Mouse (Mus musculus): ENCODE data around the gene Fam126b.
"Not testable (repeated sequence)": the region's sequence is repeated elsewhere in the genome, so short reads cannot be mapped to it uniquely, and the experiment has no call there.

Gene Fam126b

DNA sequence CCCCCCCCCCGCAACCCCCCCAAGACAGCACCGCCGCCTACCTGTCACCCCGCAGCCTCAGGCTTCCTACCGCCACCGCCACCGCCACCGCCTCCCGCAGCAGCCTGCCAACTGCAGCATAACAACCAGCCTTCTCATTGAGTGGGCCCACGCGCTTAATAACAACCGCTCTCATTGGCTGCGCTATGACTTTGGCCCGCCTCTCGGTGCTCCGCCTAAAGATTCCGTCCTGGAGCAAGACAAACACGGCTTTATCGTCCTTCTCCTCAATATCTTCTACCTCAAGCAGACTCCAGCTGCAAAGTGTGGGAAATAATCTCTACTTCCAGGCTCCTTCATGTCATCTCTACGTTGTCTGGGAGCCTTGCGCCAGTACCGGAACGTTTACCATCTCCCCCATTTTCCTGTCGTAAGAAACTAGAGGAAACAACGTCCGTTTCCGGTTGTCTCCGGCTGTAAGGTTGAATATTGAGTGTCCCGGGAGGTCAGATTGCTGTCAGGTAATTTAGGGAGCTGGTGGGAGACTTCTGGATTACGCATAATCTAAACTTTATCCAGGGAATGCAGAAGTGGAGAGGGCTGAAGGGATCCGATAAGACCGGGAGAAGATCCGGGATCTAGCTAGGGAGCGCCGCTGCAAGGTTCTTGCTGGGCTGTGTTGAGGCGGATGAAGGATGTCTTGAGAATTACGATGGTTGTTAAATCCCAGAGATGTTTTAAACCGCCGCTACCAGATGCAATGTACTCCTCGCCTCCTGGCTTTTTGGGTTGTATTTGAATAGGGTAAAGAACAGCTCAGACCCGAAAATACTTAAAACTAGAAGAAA, at the start of gene Fam126b, which contains the start of gene Ndufb3:
Gene Fam126b, minus strand, starts transcription at position 153 of the 827 bp plus-strand sequence.
Gene Ndufb3, plus strand, starts transcription at position 214 of the 827 bp plus-strand sequence.
- DNase-seq (ENCODE audit: low read depth, low spot score), result peak; percentile 92

- DNase-seq (ENCODE audit: low read depth, low spot score), result not testable (repeated sequence)
Measured at GRCm38 (mm10) chr1:58628847-58629246, 42.7 kb upstream of the Fam126b start.

GRCm38 (mm10) chr1:58621996-58622748, 36.0 kb upstream of the Fam126b start:
- DNase-seq (ENCODE audit: low read depth, low spot score), result no peak

- DNase-seq (ENCODE audit: low read depth, low spot score), result no peak
Measured at GRCm38 (mm10) chr1:58621251-58621650, 35.1 kb upstream of the Fam126b start.

DNA sequence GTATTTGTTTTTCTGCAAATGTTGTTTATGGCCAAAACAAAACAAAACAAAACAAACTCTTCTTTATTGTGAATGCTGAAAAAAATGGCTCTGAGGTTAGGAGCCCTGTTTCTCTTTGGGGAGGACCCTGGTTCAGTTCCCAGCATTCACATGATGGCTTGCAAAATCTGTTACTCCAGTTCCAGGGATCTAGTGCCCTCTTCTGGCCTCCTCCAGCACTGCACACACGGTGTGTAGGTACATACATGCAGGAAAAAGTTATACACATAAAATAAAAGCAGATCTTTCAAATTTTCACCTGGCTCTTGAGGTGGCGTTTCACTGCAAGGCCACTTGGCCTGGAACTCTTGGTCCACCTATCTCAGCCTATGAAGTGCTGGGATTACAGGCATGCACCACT, 32.6 kb upstream of the Fam126b start:
- DNase-seq (ENCODE audit: low read depth, low spot score), result no peak

GRCm38 (mm10) chr1:58617978-58618668, 32.0 kb upstream of the Fam126b start:
- DNase-seq (ENCODE audit: low read depth, low spot score), result no peak

GRCm38 (mm10) chr1:58617076-58617475, 31.0 kb upstream of the Fam126b start:
- DNase-seq (ENCODE audit: low read depth, low spot score), result no peak

DNA sequence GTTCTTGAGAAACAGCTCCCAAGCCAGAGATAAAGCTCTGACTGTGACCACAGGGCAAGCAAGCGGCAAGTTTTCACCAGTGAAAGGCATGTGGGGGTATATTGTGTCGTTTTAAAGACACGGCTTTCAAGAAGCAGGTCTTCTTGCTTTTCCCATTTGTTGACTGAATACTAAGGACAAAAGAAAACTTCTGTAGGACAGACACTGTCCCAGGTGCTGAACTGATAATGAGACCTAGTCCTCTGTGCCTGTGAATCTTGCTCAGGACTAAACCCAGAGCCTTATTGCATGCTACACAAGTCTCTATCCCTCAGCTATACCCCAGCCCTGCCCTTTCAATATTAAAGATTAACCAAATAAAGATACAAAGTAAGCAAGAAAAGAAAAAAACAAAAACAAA, 30.1 kb upstream of the Fam126b start:
- DNase-seq (ENCODE audit: low read depth, low spot score), result peak; percentile 6

GRCm38 (mm10) chr1:58615146-58615545, 29.0 kb upstream of the Fam126b start:
- no peak for DNase-seq (ENCODE audit: low read depth, low spot score)

GRCm38 (mm10) chr1:58614424-58614823, 28.3 kb upstream of the Fam126b start:
- DNase-seq (ENCODE audit: low read depth, low spot score), result no peak

- peak; percentile 57 for DNase-seq (ENCODE audit: low read depth, low spot score)
Measured at GRCm38 (mm10) chr1:58613786-58614185, 27.7 kb upstream of the Fam126b start.

GRCm38 (mm10) chr1:58610611-58611010, 24.5 kb upstream of the Fam126b start:
- DNase-seq (ENCODE audit: low read depth, low spot score), result no peak

DNA sequence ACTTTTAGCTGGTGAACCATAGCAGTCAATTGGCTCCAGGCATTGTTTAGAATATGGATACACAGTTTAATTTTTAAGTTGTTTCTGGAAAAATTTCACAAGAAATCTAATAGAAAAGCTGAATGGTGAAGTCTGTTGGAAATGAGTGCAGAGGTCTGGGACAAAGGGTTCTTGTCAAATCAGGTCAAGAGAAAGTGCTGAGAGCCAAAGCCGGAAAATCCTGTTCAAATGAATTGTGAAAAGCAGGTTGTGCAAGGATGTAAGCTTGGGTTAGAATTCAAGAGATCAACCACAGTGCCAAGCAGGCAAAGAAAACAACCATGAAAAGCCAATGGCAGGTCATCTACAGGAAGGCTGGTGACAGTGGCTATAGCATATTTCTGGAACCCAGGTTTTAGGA, 24.0 kb upstream of the Fam126b start:
- no peak for DNase-seq (ENCODE audit: low read depth, low spot score)

- DNase-seq (ENCODE audit: low read depth, low spot score), result not testable (repeated sequence)
Measured at GRCm38 (mm10) chr1:58609591-58609990, 23.5 kb upstream of the Fam126b start.

- DNase-seq (ENCODE audit: low read depth, low spot score), result no peak
Measured at GRCm38 (mm10) chr1:58603738-58604137, 17.6 kb upstream of the Fam126b start.

DNA sequence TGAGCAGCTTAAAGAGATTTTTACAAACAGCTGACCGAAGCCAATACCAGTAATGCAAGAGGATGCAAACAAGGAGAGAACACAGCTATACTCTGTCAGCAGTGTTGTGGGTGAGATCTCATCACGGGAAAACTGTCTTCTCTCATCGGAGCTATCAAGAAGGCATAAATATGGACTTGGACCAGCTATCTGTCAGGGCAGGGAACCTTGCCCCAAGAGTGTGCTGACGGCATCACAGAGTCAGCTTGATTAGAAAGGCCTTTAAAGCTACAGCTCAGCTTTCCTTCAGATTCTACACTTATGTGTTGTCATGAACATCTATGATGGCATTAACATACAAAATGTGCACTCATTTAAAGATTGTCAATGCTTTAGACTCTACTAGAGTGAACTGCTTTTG, 16.6 kb upstream of the Fam126b start:
- DNase-seq (ENCODE audit: low read depth, low spot score), result no peak

DNA sequence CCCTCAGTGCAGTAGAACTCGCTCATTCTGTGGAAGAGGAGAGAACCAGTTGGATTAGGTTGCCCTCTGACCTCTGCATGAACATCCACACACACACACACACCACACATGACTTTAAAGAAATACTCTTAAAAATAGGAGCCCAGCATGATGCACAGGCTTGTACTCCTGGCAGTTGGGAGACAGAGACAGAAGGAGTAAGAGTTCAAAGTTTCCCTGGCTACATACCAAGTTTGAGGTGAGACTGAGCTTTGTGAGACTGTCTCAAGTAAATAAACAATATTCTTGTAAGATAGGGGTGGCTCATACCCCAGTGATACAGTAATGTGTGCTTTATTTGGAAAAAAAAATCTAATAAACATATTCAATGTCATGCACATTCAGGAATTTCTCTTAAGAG, 1.4 kb upstream of the Fam126b start:
- DNase-seq (ENCODE audit: low read depth, low spot score), result no peak

DNA sequence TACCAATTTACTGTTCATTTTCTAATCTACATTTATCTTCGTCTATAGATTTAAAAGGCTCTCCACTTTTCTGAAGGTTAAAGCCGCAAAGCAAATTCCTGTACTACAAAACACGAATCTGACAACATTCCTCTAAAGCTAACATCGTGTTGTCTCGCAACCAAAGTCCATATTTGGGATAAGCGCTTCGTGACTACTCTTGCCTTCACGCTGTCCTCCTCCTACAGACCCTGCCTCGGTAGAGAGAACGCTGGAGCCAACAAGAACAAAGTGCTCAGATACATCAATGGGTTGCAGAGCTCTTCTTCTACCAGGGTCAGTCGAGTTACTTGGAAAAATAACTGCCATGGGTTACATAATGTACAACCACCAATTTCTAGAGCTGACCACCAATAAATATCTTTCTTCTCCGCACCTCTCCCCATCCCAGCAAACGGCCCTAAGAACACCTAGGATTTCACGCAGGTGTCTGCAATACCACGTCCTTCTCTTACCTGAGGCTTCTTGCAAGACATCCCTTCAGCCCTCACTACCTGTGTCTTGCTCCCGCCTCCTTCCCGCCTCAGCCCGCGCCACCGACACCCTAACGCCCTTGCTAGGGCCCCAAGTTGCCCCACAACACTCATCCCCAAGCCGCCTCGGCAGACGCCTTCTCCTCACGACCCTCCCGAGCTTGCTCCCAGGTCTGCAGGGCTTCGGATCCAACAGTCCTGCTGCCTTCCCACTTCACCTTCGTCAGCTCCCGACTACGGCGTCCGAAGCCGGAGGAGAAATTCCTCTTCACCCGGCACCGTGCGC, 551 bp downstream of the Fam126b start:
- no peak for DNase-seq (ENCODE audit: low read depth, low spot score)

DNA sequence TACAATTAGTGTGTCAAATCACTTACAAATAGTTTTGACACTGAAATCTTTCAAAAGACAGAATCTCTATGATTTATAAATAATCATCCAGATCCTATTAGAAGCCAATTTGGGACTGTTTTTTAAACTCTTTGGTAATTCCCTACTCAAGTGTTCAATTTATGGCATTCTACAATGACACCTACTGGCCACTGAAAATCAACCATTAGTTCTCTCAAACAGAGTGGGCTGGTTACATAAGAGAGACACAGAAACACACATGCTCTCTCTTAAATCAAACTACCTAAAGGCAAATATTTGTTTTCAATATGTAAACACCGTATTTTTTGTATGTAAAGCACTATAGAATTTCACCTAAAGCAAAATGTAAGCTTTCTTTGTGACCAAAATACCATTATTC, 1.9 kb downstream of the Fam126b start:
- DNase-seq (ENCODE audit: low read depth, low spot score), result no peak

GRCm38 (mm10) chr1:58582611-58583010, 3.5 kb downstream of the Fam126b start:
- no peak for DNase-seq (ENCODE audit: low read depth, low spot score)

- no peak for DNase-seq (ENCODE audit: low read depth, low spot score)
Measured at GRCm38 (mm10) chr1:58579179-58579578, 6.9 kb downstream of the Fam126b start.

Measured in forelimb bud, embryonic 11.5 days (tissue).